Mouse (Mus musculus): Measurements from ENCODE around the gene Abcd3.
A peak's percentile ranks its signal among the peaks of the same experiment; 100 is the strongest.

- TF ChIP-seq CTCF (IDR thresholded peaks at IDR 0.05; ENCODE audit: control insufficient read depth, insufficient read depth, insufficient replicate concordance, low read depth, low read length) (peak; percentile 26; the same call in 1 of the 2 replicates), POLR2A (IDR thresholded peaks at IDR 0.05; ENCODE audit: control insufficient read depth, low read depth, low read length) (no peak)
Observed at GRCm38 (mm10) chr3:121722971-121723844, 91.9 kb downstream of the Abcd3 start, which contains the start of gene F3.
